Mouse (Mus musculus): Measurements from ENCODE around the gene Arpin.

- TF ChIP-seq GATA1 (IDR thresholded peaks at IDR 0.05; ENCODE audit: borderline replicate concordance, low read length) (no peak), FLI1 (IDR thresholded peaks at IDR 0.05; ENCODE audit: low read length) (no peak)
Observed at GRCm38 (mm10) chr7:79888603-79889002, 46.6 kb downstream of the Arpin start.

Measured in megakaryocyte, embryonic 14.5 days (primary cell).